Mouse (Mus musculus) right cerebral cortex, adult 18-20 months (tissue): Measurements from ENCODE around the gene Map3k15.

Source experiments
- DNase-seq: peaks from one replicate; pipeline ENCODE4 v3.0.0; 2022; ENCODE audit warnings: mixed read lengths

Map3k15 gene

DNA sequence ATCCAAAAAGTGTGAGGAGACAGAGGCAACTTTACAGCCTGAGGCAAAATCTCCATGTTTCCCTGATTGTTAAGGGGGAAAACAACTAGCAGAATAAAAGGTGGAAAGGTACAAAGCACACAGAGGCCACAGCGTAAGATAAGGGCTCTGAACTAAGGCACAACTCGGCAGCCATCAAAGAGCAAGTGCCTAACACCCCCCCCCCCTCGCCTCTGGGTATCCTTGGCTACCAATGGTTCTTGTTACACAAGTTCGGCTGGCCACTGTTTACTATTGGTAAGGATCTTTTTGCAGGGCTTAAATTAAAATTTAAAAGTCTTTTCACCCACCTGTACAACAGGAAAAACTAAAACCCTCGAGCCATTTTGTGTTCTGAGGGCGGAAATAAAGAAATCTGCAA, 147.5 kb downstream of the Map3k15 start:
- no peak for DNase-seq

- no peak for DNase-seq
Observed at GRCm38 (mm10) chrX:160136153-160136552, 147.9 kb downstream of the Map3k15 start.

- no peak for DNase-seq
Observed at GRCm38 (mm10) chrX:160137177-160137860, 149.1 kb downstream of the Map3k15 start.

DNA sequence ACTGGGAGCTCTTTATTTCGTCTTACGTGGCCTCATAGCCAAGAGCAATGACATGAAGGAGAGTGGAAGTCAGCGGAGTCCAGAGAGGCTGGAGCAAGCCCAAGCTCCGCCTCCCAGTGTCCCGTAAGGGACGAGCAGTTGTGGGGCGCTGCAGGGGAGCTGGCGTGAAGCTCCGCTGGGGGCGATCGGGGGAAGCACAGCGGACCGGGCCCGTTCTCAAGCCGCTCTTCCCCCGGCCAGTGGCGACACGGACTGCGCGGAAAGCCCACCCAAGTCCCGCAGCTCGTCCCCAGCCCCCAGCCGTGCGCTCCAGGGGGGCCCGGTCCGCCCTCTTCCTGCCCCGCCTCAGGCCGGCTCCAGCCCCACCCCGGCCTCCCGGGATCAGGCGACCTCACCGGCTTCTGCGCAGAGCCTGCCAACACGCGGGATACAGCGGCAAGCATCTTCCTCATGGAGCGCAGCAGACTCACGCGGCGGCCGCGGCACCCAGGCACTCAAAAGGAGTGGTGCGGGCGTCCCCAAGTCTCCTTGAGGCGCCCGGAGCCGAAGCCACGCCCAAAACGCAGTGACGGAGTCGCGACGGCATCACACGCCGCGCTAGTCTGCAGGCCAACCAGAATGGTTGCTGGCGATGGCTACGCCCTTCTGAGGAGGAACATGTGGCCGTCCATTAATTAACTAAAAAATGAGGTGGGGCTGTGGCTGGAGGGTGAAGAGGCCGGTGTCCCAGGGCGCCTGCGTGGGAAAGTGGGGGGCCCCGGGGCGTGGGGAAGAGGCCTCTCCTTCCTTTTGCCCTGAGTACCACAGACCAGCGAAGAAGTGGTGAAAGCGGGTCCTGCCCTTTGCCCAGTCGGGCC, 149.9 kb downstream of the Map3k15 start, which contains the start of gene Pdha1:
TSS of gene Pdha1 (minus strand) at position 553 of the 857 bp plus-strand sequence.
- peak; percentile 87 for DNase-seq

GRCm38 (mm10) chrX:160146806-160147205, 158.6 kb downstream of the Map3k15 start:
- no peak for DNase-seq

DNA sequence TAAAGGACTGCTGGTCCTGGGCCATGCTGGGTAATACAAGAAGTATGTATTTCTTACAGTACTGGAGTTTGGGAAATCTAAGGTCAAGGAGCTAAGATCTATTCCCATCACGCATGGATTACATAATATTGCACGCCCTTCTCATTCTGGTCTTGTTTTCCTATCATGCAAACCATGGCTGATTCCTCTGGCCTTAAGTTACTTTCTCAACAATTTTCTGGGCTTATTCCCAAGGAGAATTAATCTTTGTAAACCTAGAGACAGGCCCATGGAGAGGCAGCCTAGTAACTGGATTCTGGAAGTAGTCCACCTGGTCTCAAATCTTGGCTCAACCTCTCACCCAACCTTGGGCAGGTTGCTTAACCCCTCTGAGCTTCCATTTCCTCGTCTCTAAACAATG, 159.2 kb downstream of the Map3k15 start:
- DNase-seq, result no peak

DNA sequence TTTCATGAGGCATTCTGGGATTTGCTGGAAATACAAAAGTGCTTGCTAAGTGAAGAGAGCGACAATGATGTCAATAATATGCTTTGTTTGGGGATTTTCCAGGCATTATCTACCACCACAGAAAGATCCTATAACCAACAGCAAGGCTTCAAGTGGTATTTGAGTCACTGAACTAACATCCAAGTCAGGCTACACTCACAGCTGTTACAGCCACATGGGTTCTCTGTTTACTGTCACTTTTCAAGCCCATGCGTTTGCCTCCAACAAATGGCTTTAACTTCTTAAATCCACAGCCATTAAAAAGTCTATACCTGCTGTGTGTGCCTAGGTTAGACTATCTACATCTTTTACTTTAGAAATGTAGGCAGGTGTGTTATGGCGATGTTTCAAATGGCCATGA, 160.6 kb downstream of the Map3k15 start:
- DNase-seq, result no peak

DNA sequence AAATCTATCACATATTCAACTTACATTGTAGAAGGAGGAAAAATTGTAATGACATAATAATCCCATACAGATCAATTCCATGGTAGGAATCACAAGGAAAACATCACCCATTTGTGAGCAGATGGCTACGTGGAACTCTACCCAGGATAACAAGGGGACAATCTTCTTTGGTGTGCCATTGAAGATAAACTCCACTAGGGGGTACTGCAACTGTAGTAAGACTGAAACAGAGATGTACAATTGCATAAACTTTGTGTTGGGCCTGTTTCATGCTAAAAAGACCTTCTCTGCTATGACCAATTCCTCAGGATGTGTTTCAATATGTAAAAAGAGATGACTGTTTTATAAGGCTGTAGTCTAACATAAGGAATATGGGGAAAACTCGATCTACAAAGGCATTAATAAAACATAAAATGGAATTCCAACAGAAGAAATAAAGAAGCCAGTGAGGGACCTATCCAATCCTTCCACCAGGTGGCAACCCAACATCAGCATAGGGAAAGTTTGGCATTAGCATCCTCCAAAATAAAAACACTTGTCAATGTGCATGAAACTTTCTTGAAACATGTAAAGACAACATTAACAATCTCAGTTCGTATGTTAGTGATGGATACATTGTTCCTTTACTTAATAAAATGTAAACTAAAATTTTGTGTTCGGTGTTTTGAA, 165.0 kb downstream of the Map3k15 start:
- DNase-seq, result no peak

GRCm38 (mm10) chrX:160164259-160164658, 176.0 kb downstream of the Map3k15 start:
- no peak for DNase-seq

GRCm38 (mm10) chrX:160166246-160166985, 178.2 kb downstream of the Map3k15 start:
- DNase-seq, result no peak

DNA sequence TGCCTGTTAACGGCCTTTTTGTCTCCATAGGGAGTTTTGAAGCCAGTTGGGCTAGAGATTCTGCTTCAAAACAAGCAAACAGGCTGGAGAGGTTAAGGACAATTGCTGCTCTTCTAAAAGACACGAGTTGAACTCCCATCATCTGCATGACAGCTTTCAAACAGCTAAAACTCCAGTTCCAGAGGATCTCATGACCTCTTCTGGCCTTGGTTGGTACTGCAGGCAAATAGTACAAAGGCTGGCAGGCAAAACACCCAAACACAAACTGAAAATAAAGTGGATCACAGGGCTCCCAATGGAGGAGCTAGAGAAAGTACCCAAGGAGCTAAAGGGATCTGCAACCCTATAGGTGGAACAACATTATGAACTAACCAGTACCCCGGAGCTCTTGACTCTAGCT, 181.9 kb downstream of the Map3k15 start:
- peak; percentile 25 for DNase-seq
